Mouse (Mus musculus) ovary, adult 2 months (tissue): ENCODE results near the gene Fbxo10. TPM values are rescaled to one million over a fixed set of nuclear protein-coding genes. Genes with fewer than 3 reads are reported as not detected.

ENCODE experiments used
- polyA plus RNA-seq: library from polyadenylated mRNA; depleted of rRNA; stranded (reverse); fragments of >200 nt; gene quantifications from 2 replicates; pipeline ENCODE4 v1.2.3, GENCODE M21; 2012; rRNA removed

The Fbxo10 gene
- polyA plus RNA-seq, result 40.7 and 42.1 TPM in 2 replicates

DNA sequence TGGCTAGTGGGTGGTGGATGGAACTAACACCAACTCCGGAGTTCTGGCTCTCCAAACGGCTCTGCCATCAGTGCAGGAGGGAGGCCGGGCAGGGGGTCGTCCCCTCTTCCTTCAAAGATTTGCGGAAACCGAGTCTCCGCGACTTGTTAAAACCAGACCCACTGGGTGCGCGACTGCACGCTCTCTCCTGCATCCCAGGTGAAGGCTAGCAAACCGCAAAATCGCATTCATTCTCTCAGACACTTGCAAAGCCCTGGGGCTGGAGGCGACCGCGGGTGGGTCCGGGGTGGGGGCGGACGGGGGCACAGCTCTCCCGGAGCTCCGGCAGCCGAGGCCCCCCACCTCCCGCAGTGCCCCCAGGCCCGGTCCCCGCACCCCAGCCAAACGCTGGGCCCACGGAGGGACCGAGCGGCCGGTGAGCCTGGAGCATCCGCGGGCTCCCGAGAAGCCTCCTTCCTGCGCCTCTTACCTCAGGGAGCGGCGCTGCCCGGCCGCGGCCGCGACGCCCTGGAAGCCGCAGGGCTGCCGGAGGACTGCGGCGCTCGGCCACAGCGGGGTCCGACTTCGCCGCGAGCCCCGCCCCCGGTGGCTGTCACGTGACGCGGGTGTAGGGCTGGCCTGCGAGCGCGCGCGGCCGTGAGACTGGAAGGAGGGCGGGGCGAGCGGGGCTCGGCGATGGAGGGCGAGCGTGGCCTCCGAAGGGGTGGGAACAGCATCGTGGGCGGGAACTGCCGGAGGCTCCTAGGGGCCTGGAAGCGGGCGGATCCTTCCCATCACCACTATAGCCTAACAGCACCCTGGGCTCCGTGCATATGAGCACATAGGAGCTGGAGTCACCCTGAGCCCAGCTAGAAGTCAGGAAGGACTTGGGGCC is at the start of gene Fbxo10:
Fbxo10 (minus strand) TSS at position 584 of the 874 bp plus-strand sequence.

DNA sequence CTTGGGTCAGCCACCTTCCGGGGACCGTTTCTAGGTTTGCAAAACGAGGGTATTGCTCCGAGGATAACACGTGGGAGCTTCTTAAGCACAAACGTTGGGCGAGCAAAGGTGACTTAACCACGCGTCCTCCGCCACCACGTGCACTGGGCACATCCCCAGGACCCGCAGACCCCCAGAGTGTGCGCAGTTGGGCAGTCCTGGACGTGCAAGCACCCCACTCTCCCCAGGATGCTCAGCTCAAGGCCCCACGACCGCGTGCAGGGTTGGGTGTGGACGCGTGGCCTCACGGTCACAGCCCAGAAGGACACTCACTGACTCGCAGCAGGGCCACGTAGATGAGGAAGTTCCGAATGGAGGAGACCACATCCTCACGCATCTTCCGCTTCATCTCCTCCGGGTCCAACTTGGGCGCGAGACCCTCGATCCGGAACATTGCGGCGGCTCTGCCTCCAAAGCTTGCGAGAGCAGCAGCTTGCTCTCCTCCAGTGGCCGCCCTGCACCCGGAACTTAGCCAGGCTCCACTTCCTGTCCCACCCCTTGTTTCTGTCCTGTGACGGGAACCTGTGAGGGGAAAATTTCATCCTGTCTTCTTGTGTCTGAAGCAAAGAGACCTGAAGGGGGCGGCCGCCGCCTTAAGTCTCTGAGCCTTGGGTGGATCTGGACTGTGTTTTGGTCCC is 23.3 kb upstream of the Fbxo10 start, which contains the start of gene Tomm5:
Tomm5 (minus strand) TSS at position 514 of the 677 bp plus-strand sequence.

DNA sequence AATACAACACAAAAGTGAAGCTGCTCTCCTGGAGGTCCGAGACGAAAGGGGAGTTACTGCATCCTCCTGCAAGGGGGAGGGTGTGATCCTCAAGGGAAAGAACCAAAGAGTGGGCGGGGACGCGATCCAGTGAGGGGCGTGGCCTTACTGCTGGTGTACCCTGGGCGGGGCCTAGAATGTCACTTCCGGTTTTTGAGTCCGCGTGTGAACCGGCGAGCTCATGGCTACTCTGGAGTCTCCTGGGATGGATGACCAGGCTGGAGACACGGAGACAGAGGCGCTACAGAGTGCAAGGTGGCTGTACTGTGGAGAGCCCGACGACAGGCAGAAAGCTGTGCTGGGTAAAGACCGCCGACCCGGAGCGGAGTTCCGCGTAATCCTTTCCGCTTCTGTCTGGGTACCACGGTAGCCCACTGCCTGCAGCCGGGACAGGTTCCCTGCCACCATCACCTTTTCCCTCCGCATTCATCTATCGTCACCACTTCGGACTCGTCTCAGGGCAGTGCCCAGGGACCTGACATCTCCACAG is 65.9 kb downstream of the Fbxo10 start, which contains the start of gene Polr1e:
Polr1e (plus strand) TSS at position 132 of the 529 bp plus-strand sequence.

DNA sequence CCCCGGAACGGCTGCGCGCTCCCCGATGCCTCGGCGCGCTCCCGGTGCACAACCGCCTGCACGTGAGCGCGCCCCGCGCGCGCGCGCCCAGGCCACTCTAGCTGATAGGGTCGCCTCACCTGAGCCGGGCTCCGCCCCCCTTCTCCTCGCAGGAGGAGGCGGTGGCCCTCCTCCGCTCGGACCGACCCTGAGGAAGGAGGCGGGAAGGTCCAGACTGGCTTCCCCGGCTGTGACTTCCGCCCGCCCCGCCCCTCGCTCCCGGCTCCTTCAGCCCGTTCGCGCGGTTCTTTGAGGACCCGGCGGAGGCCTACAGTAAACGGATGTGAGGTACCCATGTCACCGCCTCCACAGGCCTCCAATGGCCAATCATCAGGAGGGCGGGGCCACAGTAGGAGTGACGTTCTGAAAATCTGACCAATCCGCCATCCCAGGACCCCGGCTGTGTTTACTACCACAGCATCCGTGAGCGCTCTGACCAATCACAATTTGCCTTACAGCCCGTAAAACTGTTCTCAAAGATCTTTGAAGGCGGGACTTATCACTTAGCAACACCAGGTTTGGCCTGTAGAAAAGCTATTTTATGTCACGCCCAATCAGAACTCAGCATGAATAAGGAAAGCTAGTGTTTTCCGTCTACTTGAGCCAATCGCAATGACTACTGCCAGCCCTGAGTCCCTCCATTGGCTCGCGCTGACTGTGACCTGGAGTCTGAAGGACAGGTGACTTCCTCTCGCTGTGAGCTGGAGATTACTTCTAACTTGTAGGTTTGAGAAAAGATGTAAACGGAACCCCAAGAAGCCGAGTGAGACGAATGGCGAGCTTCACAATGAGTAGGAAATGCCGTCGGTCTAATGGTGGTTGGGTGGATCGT is 72.1 kb downstream of the Fbxo10 start, which contains the start of gene Zbtb5:
Zbtb5 (minus strand) TSS at position 308 of the 871 bp plus-strand sequence.

Other genes starting within 250 kb of the Fbxo10 start
- 141 and 167 TPM in 2 replicates for gene Grhpr, start 103.2 kb downstream of the Fbxo10 start, polyA plus RNA-seq
- 21.7 and 25.4 TPM in 2 replicates for gene Zbtb5, start 72.2 kb downstream of the Fbxo10 start, polyA plus RNA-seq
- gene Polr1e, start 66.0 kb downstream of the Fbxo10 start, polyA plus RNA-seq, result 10.5 and 11.6 TPM in 2 replicates
- 52.5 and 59.1 TPM in 2 replicates for gene Tomm5, start 23.5 kb upstream of the Fbxo10 start, polyA plus RNA-seq
- gene Frmpd1, start 100.3 kb upstream of the Fbxo10 start, polyA plus RNA-seq, result 1.8 and 2.3 TPM in 2 replicates
- gene Trmt10b, start 212.5 kb upstream of the Fbxo10 start, polyA plus RNA-seq, result 0.73 and 1.7 TPM in 2 replicates